Mouse (Mus musculus): ENCODE measurements around the gene Pou2af1.

Pou2af1 gene

DNA sequence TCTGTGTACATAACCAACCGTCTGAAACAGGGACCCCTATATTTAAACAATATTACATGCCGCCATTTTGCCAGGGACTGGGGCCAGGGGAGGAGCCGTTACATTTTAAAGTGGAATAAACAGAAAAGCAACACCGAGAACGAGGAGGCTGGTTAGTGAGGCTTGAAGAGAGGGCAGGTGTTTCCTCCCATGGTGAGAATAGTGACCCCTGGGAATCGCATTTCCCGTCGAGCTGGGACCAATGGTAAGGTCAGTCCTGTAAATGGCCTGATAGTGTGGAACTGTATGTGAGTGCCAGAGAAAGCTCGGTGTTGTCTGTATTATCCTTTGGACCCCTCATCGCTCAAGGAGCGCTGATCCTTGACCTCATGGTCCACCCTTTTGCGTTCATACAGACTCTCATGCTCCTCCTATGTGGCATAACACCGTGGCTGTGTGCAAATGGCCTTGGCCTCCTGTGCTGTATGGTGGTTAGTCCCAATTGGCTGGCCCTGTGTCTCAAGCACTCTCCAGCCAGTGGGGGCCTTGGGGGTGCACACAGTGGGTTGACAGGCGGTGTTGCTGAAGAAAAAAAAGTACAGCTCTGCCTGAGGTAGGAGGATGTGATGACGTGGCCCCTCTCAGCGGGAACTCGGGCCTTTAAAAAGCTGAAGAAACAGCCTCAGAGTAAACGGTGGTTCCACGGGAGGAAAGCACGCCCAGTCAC, at the start of gene Pou2af1:
Gene Pou2af1, plus strand, starts transcription at position 686 of the 706 bp plus-strand sequence.
- peak; percentile 77 for DNase-seq

DNA sequence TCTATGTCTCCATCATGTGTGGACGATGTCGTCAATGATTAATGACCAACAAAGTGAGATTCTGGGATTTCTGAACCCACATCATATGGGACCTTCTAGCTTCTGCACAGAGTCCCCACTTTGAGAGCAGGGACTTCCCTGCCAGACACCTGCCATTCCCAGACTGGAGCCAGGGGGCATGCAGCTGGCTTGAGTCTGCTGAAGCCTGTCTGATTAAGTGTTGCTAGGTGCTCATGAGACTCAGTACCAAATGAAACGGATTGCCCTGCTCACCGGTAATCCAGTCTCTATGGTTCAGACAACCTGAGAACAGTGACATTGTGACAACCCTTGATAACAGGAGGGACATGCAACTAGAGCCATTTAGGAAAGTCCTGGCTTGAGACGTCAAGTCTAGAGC, 49.5 kb upstream of the Pou2af1 start:
- no peak for DNase-seq

DNA sequence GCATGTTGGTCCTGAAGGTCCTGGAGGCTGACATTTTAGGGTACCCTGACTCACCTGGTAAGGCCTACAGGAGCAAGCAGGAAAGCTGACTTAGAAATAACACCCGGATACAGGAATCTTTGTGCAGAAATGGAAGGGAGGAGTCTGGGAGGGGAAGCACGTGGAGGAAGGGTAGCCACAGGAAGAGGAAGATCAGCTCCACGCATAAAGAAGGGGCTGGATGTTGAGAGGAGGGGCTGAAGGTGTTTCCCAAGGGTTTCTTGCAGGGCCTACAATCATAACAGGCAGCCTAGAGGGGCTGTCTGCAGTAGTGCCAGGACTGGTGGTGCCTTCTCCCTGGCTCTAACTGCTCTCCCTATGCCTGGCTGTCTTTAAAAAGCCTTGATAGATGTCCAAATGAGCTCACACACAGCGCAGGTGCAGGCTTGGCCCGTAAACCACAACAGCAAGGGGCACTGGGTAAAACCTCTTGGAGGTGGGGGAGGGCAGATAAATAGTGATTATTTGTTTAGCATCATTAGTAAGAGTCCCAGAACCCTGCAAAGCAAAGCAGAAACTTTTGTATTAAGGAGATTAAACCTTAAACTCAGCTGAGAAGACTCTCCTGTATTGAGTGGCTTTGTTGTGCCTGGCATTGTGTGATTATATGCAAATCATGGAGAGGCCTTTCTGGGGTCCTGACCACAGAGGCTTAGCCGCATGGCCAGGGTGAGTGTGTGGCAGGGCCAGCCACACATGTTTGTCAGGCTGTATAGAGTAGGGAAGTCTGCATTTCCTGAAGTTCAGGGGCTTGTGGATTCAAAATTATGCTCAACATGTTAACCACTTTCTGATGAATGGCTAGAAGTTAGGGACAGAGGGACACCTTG, 48.0 kb upstream of the Pou2af1 start, which contains the start of gene Gm32742:
Gene Gm32742, minus strand, starts transcription at position 206 of the 869 bp plus-strand sequence.
- peak; percentile 29 for DNase-seq

DNA sequence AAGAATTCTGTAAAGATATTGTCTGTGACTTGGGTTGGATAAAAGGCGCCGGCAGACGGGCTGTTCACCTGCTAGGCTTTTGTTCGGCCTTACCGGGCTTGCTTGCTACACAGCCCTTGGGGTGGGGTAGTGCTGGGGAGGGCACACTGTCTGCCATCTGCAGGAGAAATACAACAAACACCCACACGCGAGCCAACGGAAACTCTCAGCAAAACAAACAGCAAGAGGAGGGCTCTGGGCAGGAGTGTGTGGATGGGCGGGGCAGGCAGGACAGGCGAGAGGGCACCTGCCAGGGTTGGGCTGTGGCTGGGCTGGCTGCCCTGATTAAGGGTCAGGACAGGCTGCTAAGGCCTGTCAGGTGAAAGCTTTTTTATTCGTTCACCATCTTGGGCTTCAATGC, 45.6 kb upstream of the Pou2af1 start:
- DNase-seq = peak; percentile 64

DNA sequence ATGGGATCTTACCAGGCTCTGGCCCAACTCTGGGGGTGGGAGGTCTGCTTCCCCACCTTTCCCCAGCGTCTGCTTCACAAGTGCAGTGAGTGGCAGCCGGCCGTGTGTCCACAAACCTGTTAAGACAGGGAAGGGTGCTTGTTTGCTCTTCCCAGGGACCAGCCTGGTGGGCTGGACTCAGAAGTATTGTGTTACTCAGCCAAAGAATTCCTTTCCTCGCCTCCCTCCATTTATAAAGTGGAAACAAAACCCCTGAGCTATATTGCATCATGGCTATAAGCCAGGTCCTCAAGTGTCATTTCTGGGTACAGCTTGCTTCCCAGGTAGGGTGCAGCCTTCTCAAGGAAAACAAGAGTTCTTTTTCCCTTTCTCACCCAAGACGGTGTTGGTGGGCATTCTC, 44.8 kb upstream of the Pou2af1 start:
- no peak for DNase-seq

DNA sequence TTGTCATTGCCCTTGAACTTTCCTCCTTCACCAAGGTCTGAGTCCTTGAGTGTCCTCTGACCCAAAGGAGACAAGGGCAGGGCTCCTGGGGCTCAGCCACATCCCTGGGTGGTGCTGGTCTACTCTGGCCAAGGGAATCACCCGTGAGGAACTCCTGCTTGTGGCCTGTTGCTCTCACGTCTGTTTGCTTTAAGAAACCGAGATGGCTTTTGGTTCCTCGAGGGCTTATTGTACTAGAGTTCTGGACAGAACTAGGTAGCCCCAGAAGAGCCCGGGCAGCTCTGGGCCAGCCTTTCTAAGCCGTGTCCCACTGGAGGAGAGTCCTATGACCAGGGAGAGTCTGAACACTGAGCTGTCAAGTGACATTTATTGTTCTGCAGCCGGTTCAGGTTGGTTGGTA, 44.4 kb upstream of the Pou2af1 start:
- DNase-seq = no peak

DNA sequence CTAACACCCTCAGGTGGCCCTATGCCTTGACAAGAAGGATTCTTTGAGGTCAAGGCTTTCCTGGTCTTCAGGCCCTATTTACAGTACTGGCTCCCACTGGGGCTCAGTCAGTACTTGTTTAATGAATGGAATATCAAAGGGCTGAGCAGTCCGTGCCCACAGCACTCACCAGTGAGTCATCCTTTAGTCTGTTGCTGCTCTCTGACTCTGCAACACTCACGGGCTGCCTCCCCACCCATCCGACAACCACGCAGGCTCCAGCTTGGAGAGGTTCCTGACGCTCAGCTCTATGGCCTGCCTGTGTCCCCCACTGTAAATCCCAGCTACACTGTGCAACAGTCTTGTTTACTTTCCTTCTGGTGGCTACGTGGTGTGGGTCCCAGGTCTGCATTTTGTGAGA, 43.2 kb upstream of the Pou2af1 start:
- DNase-seq = no peak

DNA sequence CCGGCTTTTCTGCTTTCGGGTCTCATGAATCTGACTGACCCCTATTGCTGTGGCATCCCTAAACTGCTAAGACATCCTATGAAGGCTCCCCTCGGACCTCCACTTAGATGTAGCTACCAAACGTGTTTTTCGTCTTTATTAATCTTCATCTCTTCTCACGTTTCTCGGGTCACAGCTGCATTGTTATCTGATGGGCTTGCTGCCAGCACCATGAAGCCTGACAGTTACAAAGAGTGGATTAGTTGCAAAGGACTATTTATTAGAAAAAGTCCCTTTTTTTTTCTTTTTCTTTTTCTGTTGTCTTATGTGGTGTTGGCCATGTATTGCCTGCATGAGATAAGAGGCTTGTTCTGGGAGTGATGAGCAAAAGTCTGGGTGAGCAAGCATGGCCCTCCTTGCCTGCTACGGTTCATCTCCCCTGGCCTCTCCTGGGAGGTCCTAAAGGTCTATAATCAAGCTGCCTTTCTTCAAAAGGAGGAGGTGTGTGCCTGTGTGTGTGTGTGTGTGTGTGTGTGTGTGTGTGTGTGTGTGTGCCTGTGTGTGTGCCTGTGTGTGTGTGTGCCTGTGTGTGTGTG, 38.5 kb upstream of the Pou2af1 start:
- no peak for DNase-seq

DNA sequence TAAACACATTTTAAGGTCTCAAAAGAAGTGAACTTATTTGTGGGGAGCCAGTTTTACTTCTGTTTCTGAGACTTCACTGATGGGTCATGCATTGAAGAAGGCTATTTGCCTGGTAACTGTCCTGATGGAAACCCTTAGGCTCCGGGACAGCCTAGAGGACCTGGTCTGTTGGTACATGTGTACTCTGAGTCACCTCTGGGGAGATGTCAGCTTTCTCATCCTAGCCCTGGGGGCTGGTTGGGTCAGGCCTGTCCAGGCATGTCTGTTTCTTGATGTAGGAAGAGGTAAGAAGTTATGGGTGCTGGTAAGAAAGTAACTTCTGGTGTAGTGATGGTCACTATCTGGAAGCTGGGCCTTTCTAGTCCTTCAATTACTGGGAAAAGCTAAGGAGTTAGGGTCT, 37.8 kb upstream of the Pou2af1 start:
- no peak for DNase-seq

DNA sequence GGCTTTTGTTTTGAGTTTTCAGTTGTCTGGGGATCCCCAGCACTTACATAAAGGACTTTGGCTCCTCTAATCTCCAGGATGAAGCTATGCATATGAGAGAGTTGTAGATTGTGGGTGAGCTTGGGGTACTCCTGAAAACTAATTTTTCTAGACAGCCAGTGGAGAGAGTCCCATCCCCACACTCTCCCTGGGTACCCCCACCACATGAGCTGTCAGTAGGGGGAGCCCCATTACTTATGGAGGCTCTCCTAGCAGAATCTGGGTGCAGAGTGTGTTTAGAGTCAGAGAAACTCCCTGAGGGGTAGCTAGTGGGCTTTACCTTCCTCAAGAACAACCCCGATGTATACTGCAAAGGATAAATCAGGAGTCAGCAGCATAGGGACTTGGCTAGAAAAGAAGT, 35.2 kb upstream of the Pou2af1 start:
- peak; percentile 47 for DNase-seq

DNA sequence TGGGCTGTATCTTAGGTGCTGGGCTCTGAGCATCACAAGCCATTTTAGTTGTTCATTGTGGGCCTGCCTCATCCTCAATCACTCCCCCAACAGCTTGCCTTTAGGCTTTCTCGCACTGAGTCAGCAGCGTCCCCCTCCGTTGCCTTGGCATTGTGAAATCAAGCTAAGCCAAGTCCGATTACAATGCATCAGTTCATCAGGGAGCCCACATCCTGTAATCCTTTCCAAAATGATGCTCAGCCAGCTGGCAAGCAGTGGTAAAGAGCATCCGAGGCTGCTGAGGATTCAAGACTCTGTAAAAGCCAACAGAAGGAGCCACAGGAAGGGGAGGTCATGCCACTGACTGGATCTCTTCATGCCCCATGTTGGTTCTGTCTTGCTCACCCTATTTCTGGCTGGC, 32.9 kb upstream of the Pou2af1 start:
- no peak for DNase-seq

DNA sequence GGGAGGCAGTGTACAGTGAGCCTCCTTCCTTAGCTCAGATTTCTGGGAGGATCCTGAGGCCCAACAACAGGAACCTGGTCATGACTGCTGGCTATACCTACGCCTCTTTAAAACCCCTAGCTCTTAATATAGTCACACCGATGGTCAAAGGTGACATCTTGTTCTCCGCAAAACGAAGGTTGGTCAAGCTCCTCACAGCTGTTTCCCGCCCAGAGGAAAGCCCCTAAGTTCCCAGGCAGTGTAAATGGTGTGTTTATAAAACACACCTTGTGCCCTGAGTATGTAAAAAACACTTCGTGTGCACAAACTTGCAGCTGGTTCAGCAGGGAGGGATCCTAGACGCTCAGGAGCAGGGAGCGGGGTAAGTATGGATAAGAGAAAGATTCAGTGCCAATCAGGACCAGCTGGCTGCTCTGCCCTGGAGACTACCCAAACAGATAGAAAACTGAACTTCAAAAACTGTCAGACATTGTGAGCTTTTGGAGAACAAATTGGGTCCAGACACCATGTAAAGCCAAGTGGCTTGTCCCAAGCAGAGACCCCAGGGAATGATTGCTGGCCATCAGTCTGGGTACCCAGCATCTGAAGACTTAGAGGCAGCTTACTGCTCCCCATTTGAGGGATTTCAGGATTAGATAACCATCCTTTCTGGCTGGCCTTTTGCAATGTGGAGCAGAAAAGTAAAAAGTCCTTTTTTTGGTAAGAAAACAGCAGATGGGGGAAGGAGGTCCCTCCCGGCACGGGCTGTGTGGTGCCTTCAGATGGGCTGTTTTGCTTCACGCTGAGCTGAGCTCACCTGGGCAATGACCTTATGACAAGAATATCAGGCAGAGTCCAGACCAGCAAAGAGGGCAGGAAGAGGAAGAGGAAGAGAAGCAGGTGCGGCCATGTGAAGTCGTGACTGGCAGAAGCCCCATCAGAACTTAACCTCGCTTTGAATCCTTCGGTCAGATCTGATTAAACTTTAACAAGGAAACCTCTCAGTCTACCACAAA, 30.5 kb upstream of the Pou2af1 start:
- no peak for DNase-seq

DNA sequence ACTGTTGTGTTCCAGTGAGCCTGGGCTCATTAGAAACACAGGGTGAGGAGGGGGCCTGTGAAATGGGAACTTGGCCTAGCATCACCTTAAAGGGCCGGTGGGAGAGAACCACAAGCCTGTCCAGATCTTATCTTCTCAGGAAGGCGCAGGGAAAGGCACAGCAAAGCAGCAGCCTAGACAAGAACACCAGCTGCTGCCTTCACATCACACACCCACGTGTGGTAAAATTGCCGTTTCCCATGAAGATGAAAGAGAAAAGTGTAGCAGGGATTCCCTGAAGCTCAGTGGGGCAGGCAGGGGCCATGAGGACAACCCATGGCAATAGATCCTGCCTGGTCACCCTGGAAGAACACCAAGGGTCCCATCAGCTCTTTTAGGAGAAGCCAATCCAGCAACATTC, 28.1 kb upstream of the Pou2af1 start:
- peak; percentile 48 for DNase-seq

DNA sequence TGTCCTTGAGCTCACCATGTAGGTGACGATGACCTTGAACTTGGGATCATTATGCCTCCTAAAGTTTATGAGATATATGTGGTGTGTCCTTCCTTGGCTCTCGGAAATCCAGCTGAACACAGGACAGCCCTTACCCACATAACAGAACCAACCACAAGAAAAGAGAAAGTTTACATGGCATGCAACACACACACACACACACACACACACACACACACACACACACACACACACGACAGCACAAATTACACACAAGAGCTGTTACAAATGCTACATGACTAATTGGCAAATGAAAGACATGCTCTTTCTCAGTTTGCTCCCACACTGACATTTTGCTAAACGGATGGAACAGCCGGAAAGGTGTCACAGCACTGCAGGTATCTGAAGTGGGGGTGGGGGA, 27.6 kb upstream of the Pou2af1 start:
- DNase-seq = no peak

DNA sequence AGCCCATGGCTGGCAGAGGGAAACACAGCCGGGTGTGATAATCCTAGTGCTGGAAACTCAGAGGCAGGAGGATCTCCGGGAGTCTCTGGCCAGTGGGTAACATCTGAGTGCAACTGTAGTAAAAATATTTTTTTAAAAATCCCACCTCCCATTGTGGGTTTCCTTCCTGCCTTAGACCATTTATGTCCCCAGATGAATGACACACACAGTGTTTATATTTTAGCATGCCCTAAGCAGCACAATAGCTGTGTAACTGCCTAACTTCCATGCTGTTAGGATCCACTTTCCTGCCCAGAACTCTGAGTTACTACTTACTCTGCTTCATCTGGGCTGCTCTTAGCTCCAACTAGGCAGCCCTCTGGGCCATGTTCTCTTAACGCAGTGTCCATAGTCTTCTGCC, 22.9 kb upstream of the Pou2af1 start:
- no peak for DNase-seq

DNA sequence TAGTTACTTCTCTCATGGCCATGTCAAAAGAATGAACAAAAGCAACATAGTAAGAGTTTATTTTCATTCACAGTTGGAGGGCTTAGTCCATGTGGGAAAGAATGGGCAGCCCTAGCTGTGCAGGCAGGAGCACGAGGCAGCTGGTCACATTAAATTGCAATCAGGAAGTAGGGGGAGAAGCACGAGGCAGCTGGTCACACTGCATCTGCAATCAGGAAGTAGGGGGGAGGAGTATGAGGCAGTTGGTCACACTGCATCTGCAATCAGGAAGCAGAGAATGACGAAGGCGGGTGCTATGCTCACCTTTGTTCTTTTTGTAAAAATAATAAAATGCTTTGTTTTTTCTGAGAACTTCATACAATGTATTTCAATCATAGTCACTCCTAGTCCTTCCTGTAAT, 18.7 kb upstream of the Pou2af1 start:
- no peak for DNase-seq

DNA sequence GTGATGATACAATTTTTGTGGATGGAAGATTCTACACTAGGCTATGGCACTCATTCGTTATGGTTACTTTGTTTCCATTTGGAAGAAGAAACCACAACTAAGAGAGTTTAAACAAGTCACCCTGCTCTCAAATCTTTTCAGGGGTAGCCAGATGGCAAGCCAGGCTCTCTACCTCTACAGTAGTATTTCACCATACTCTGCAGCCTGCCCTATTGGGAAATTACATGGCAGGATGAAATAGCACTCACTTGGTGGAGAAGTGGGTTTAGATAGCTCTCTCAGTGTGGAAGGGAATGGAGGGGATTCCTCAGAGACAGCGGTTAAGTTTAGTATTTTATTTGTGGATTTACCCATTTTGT, 4.6 kb upstream of the Pou2af1 start:
- DNase-seq = no peak

DNA sequence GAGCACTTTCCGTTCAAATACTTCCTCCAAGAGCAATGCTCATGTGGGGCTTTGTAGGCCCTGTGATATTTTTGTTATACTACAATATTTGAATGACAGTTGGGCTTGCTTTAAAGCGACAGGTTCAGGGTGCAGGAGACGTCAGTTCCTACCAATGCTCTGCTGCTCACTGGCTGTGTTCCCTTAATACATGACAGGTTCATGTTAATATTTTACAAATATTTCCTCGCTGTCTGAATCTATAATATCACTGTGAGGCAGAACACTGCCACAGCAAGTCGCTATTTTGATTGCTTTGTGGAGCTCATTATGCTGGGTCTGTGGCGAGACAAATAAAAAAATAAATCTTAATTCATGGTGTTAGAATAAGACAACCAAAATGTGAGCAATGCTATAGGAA, 2.3 kb upstream of the Pou2af1 start:
- DNase-seq = no peak

DNA sequence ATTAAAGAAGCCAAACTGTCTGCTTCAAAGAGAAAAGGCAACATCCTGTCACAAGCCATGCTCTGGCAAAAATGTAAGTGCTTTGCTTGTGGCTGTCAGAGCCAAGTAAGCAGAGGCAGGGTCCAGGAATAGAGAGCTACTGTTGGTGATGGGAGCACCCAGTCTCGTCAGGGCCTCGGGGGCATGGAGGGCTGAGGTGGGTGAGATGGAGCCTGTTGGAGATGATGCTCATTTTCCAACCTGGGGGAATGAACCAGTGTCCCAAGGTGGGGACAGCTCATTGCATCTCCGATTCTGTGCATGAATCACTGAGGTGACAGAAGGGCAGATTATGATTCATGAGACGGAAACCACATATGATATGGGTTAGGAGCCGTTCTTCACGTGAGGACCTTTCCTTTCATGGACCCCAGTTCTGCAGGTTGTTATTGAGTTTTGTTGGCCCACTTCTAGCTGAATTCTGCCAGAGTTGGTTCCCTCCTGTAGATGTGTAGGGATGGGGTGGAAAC, 275 bp downstream of the Pou2af1 start:
- DNase-seq = no peak

DNA sequence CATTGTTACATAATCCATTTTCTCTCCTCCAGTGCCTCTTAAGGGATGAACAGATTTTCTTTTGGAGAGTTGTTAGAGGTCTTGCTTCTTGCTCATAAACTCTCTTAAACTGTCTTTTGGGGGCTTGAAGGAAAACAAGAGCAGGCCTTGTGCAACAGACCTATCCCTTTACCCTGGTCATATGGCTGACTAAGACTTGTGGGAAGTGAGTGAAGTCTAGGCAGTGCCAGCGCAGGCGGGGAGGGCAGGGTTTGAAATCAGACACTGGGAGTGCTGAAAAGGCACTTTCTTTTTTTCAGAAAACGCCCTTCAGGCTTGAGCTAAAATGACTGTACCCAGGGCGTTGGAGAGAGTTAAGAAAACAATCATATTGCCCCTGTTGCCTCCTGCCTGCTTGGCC, 1.8 kb downstream of the Pou2af1 start:
- DNase-seq = no peak

DNA sequence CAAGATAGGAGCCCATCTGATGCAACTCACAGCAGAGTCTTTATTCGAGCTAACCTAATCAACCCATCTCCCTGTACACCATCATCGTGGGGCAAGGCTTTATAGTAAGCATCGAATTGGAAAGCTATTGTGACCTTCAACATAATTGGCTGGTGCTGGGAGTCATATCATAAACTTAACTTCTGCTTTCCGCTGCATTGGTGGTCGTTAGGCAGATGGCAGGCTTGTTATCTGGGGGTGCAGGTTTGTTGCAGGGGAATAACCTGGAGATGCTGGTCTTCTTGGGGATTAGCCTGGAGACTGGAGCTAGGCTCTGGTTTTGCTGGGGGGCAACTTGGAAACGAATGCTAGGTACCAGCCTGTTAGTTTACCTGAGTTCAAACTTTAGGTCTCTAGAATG, 2.4 kb downstream of the Pou2af1 start:
- no peak for DNase-seq

DNA sequence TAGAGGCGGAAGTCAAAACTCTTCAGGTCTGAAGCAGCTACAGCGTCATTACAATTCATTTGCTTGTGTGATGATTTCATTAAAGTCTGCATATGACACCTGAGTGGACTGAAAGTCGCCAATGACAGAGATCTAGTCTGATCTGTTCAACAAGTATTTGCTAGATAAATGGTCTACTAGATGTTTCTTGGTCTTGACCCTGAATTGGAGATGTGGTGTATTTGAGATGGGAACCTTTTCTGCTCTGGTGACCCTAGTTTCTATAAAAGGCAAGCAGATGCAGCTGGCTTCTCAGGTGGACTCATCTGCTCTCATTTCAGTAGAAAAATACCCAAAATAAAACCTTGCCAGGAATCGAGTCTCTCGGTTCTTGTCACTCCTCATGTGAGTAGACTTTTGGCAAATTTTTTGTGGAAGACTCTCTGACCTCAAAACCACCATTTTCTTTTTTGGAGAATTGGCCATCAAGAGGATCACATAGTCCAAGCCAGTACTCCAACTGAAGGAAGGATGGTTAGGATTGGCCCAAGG, 12.2 kb downstream of the Pou2af1 start:
- DNase-seq = no peak

Measured in thymus, postnatal 25 days (tissue).